In genomic region chr11:32125586-32126310, GRCm38 (mm10) we compare ENCODE assay signal across 12 mouse cellular contexts.
DNase-seq lines count a peak whose midpoint lies in the region; ATAC-seq and TF ChIP-seq lines count a peak whose summit lies in the region.
"Had no signal": no experiment of that assay in that cellular context is flagged by ENCODE, and none has a peak within 500 bp of the region (broad histone marks: within the 10 kb centered on the region; RNA-seq: fewer than 3 reads in every experiment).

No protein-coding gene starts in this region.

- no peaks in the 10 kb centered on the region for H3K79me2 ChIP-seq in CH12.LX (replicated peaks; ENCODE audit: control insufficient read depth, extremely low read depth, insufficient read depth, poor library complexity, severe bottlenecking)

- no peaks in the 10 kb centered on the region for H3K36me3 ChIP-seq in heart, postnatal 0 days (replicated peaks; ENCODE audit: control insufficient read depth, insufficient read depth, low read length)
- H3K36me3 ChIP-seq in CH12.LX (replicated peaks in 1 of 2; ENCODE audit: control insufficient read depth in 1 of 2, insufficient read depth in 1 of 2, low read length in 1 of 2) = no peaks in the 10 kb centered on the region
- no peaks in the 10 kb centered on the region for H3K36me3 ChIP-seq in limb, embryonic 10.5 days
- no peaks in the 10 kb centered on the region for H3K36me3 ChIP-seq in small intestine, adult 2 months (ENCODE audit: control insufficient read depth, insufficient read depth, low read length)
- no peaks in the 10 kb centered on the region for H3K36me3 ChIP-seq in intestine, embryonic 16.5 days (ENCODE audit: control insufficient read depth, insufficient read depth, low read length)

- no peak overlapping the region for H3K4me2 ChIP-seq in heart, postnatal 0 days (ENCODE audit: low read depth, low read length)
- H3K4me2 ChIP-seq in CH12.LX (ENCODE audit: insufficient read depth, low read depth, poor library complexity, severe bottlenecking) = peak overlapping the region; percentile 17; the same call in 1 of the 2 replicates
- H3K4me2 ChIP-seq in intestine, embryonic 16.5 days (ENCODE audit: low read depth, low read length) = no peak overlapping the region

- in situ Hi-C loops in CH12.LX (cut with MboI; ENCODE audit: low pct_ligation_motif_present, low pct_unique_long_range_greater_than_20kb, low sequenced_read_pairs) = no loop called here

- H3K9me3 ChIP-seq in heart, postnatal 0 days (replicated peaks; ENCODE audit: control insufficient read depth, low read length) = no peaks in the 10 kb centered on the region
- H3K9me3 ChIP-seq in CH12.LX (replicated peaks; ENCODE audit: low read length) = no peaks in the 10 kb centered on the region
- H3K9me3 ChIP-seq in limb, embryonic 10.5 days (replicated peaks) = no peaks in the 10 kb centered on the region
- H3K9me3 ChIP-seq in intestine, embryonic 16.5 days (ENCODE audit: control insufficient read depth, low read length) = no peaks in the 10 kb centered on the region

- no peaks in the 10 kb centered on the region for H3K4me1 ChIP-seq in heart, postnatal 0 days (ENCODE audit: control insufficient read depth, insufficient read depth)
- peaks cover 0 to 13% of the 10 kb centered on the region in 2 experiments; a peak in 2 of 4 replicates for H3K4me1 ChIP-seq in CH12.LX (ENCODE audit: control insufficient read depth in 1 of 2, insufficient read depth in 2 of 2)
- peaks cover 14% of the 10 kb centered on the region for H3K4me1 ChIP-seq in limb, embryonic 10.5 days
- no peaks in the 10 kb centered on the region for H3K4me1 ChIP-seq in small intestine, adult 2 months (ENCODE audit: control insufficient read depth, insufficient read depth, insufficient read length, low read length)
- no peaks in the 10 kb centered on the region for H3K4me1 ChIP-seq in intestine, embryonic 16.5 days (ENCODE audit: control insufficient read depth, insufficient read depth, low read length)

- H3K27me3 ChIP-seq in heart, postnatal 0 days (ENCODE audit: control insufficient read depth, insufficient read depth, low read length) = no peaks in the 10 kb centered on the region
- peaks cover 4% of the 10 kb centered on the region for H3K27me3 ChIP-seq in CH12.LX (replicated peaks)
- H3K27me3 ChIP-seq in limb, embryonic 10.5 days (ENCODE audit: low read depth, poor library complexity, severe bottlenecking) = no peaks in the 10 kb centered on the region
- H3K27me3 ChIP-seq in small intestine, adult 2 months (ENCODE audit: control insufficient read depth, insufficient read depth, low read length) = no peaks in the 10 kb centered on the region; the same call in 1 of the 2 replicates
- no peaks in the 10 kb centered on the region; the same call in 1 of the 2 replicates for H3K27me3 ChIP-seq in intestine, embryonic 16.5 days (replicated peaks; ENCODE audit: control insufficient read depth, insufficient read depth, low read length)

- no peak for DNase-seq in heart, postnatal 0 days (ENCODE audit: low spot score)
- no peak for DNase-seq in heart, adult 8-10 months (ENCODE audit: low spot score)
- peak; percentile 27 for DNase-seq in CH12.LX (ENCODE audit: extremely low read depth)
- no peak for DNase-seq in limb, embryonic 10.5 days (ENCODE audit: low spot score)
- no peak for DNase-seq in retina, embryonic 14.5 days (ENCODE audit: low spot score)
- DNase-seq in cerebellum, postnatal 4 days (ENCODE audit: low spot score in 2 of 2) = no peak
- DNase-seq: cerebellum, adult 11 months; liver, postnatal 0 days; retina, postnatal 1 day had no signal

- WGBS in heart, postnatal 0 days = 52% methylated on average over 11 of the region's 11 CpGs
- whole genome bisulfite sequencing in limb, embryonic 10.5 days = 55% methylated on average over 11 of the region's 11 CpGs
- WGBS in small intestine, adult 2 months = 58% methylated on average over 11 of the region's 11 CpGs
- 55% methylated on average over 11 of the region's 11 CpGs for WGBS in intestine, embryonic 16.5 days

- no peak for TF ChIP-seq EP300 in heart, postnatal 0 days (IDR thresholded peaks at IDR 0.05; ENCODE audit: low read depth)
- TF ChIP-seq EP300 in CH12.LX (IDR thresholded peaks at IDR 0.05; ENCODE audit: low read length) = no peak

- dilution Hi-C loops in CH12.LX (cut with MboI; ENCODE audit: extremely low pct_ligation_motif_present, extremely low pct_unique_long_range_greater_than_20kb, low sequenced_read_pairs) = no loop called here

- TF ChIP-seq POLR2A in CH12.LX (IDR thresholded peaks at IDR 0.05; ENCODE audit: low read depth, low read length) = no peak
- no peak for TF ChIP-seq POLR2A in small intestine, adult 2 months (IDR thresholded peaks at IDR 0.05; ENCODE audit: low read depth, low read length)

- no peak overlapping the region for H3K9ac ChIP-seq in heart, postnatal 0 days (replicated peaks; ENCODE audit: low read depth, low read length)
- H3K9ac ChIP-seq in CH12.LX (ENCODE audit: insufficient read depth, low read depth) = no peak overlapping the region
- H3K9ac ChIP-seq in intestine, embryonic 16.5 days (ENCODE audit: low read depth, low read length) = no peak overlapping the region
- H3K9ac ChIP-seq: liver, postnatal 0 days had no signal

- peak overlapping the region; percentile 20; the same call in 1 of the 2 replicates for H3K27ac ChIP-seq in heart, postnatal 0 days (ENCODE audit: low read depth)
- H3K27ac ChIP-seq in CH12.LX (ENCODE audit: insufficient read depth, low read depth) = no peak overlapping the region
- peak overlapping the region; percentile 7; the same call in 1 of the 2 replicates for H3K27ac ChIP-seq in limb, embryonic 10.5 days
- H3K27ac ChIP-seq in small intestine, adult 2 months (ENCODE audit: insufficient read depth, low read depth, low read length) = peak overlapping the region; percentile 35; the same call in 1 of the 2 replicates
- H3K27ac ChIP-seq in intestine, embryonic 16.5 days (ENCODE audit: low read length) = no peak overlapping the region
- H3K27ac ChIP-seq: stomach, postnatal 0 days had no signal

- ATAC-seq in heart, postnatal 0 days (ENCODE audit: insufficient read depth, low read depth) = no peak
- ATAC-seq in intestine, embryonic 16.5 days = no peak
- ATAC-seq: liver, postnatal 0 days had no signal

- no peak overlapping the region for H3K4me3 ChIP-seq in heart, postnatal 0 days (ENCODE audit: low read depth, low read length)
- H3K4me3 ChIP-seq in CH12.LX (replicated peaks in 1 of 3; ENCODE audit: low read depth in 2 of 3, low read length in 2 of 3, poor library complexity in 1 of 3) = no peak overlapping the region
- H3K4me3 ChIP-seq in limb, embryonic 10.5 days = no peak overlapping the region
- H3K4me3 ChIP-seq in small intestine, adult 2 months (ENCODE audit: low read depth, low read length) = no peak overlapping the region
- no peak overlapping the region for H3K4me3 ChIP-seq in intestine, embryonic 16.5 days (ENCODE audit: low read length)

- TF ChIP-seq RAD21 in CH12.LX (IDR thresholded peaks at IDR 0.05; ENCODE audit: low read depth, low read length) = no peak

- TF ChIP-seq CTCF in heart, postnatal 0 days (IDR thresholded peaks at IDR 0.05; ENCODE audit: low read depth) = no peak
- no peak for TF ChIP-seq CTCF in CH12.LX (conservative IDR thresholded peaks at IDR 0.05 in 1 of 2, IDR thresholded peaks at IDR 0.05 in 1 of 2; ENCODE audit: low read depth in 2 of 2, low read length in 2 of 2)
- TF ChIP-seq CTCF in small intestine, adult 2 months (IDR thresholded peaks at IDR 0.05; ENCODE audit: extremely low read depth, insufficient read length, insufficient replicate concordance, low read depth, low read length) = no peak

TF ChIP-seq in CH12.LX, 34 proteins besides CTCF, POLR2A, EP300 and RAD21:
- TF ChIP-seq RCOR1 (conservative IDR thresholded peaks at IDR 0.05; ENCODE audit: low read depth, low read length) (no peak), ZMIZ1 (IDR thresholded peaks at IDR 0.05; ENCODE audit: low read depth, low read length) (no peak), BHLHE40 (IDR thresholded peaks at IDR 0.05; ENCODE audit: low read depth, low read length) (no peak), PAX5 (IDR thresholded peaks at IDR 0.05; ENCODE audit: low read length) (no peak), ZNF384 (IDR thresholded peaks at IDR 0.05; ENCODE audit: low read depth, low read length) (no peak), MAZ (IDR thresholded peaks at IDR 0.05; ENCODE audit: low read depth, low read length) (no peak), ZKSCAN1 (IDR thresholded peaks at IDR 0.05; ENCODE audit: borderline replicate concordance, low read depth, low read length) (no peak), MAFK (IDR thresholded peaks at IDR 0.05; ENCODE audit: insufficient replicate concordance, low read length) (no peak), USF2 (conservative IDR thresholded peaks at IDR 0.05; ENCODE audit: low read depth, low read length) (no peak), SIN3A (IDR thresholded peaks at IDR 0.05; ENCODE audit: low read length) (no peak), ELF1 (IDR thresholded peaks at IDR 0.05; ENCODE audit: low read depth, low read length) (no peak), E2F4 (IDR thresholded peaks at IDR 0.05; ENCODE audit: insufficient replicate concordance, low read depth, low read length) (no peak), MYC (IDR thresholded peaks at IDR 0.05; ENCODE audit: low read depth, low read length) (no peak), MAX (IDR thresholded peaks at IDR 0.05; ENCODE audit: low read length) (no peak), NELFE (IDR thresholded peaks at IDR 0.05; ENCODE audit: low read depth, low read length) (no peak), UBTF (IDR thresholded peaks at IDR 0.05; ENCODE audit: low read depth, low read length) (no peak)

Comparison
In these comparisons a context has a peak if more than half of its experiments do, and no peak if none do; other contexts are left out.
1. H3K27ac ChIP-seq: peak in heart, postnatal 0 days (single experiment), limb, embryonic 10.5 days (single experiment) and small intestine, adult 2 months (single experiment); none in CH12.LX (single experiment) and intestine, embryonic 16.5 days (single experiment).